Mouse (Mus musculus) CH12.LX (cell line): ENCODE data around the gene Sec16a.

Experiments
- BHLHE40 ChIP-seq: IDR thresholded peaks from 2 replicates; pipeline ENCODE4 v1.6.1; 2011; ENCODE audit warnings: mild to moderate bottlenecking, low read depth, low read length, improper control_type of control experiment
- CTCF ChIP-seq, 2 experiments: IDR thresholded peaks in 1 of 2; conservative IDR thresholded peaks in 1 of 2; 2 replicates each; pipeline ENCODE4 v1.5.1; 2011 to 2012; ENCODE audit warnings: low read depth in 2 of 2, low read length in 2 of 2, improper control_type of control experiment in 1 of 2, inconsistent platforms in 1 of 2, mild to moderate bottlenecking in 1 of 2, moderate library complexity in 1 of 2
- ELF1 ChIP-seq: IDR thresholded peaks from 2 replicates; pipeline ENCODE4 v1.6.1; 2014; ENCODE audit warnings: low read depth, mild to moderate bottlenecking, inconsistent platforms, low read length, improper control_type of control experiment
- EP300 ChIP-seq: IDR thresholded peaks from 2 replicates; pipeline ENCODE4 v1.6.1; 2011; ENCODE audit warnings: low read length, improper control_type of control experiment
- MAX ChIP-seq: IDR thresholded peaks from 2 replicates; pipeline ENCODE4 v1.6.1; 2011; ENCODE audit warnings: low read length, improper control_type of control experiment
- MXI1 ChIP-seq: IDR thresholded peaks from 2 replicates; pipeline ENCODE4 v1.6.1; 2011; ENCODE audit warnings: mild to moderate bottlenecking, low read depth, low read length, improper control_type of control experiment
- POLR2A ChIP-seq: IDR thresholded peaks from 2 replicates; pipeline ENCODE4 v1.6.1; 2011; ENCODE audit warnings: low read depth, mild to moderate bottlenecking, improper control_type of control experiment, low read length
- POLR2AphosphoS2 ChIP-seq: IDR thresholded peaks from 2 replicates; pipeline ENCODE4 v1.6.1; 2011; ENCODE audit warnings: low read depth, low read length, improper control_type of control experiment
- SIN3A ChIP-seq: IDR thresholded peaks from 2 replicates; pipeline ENCODE4 v1.6.1; 2012; ENCODE audit warnings: low read length, improper control_type of control experiment, inconsistent platforms
- TBP ChIP-seq: conservative IDR thresholded peaks from 2 replicates; pipeline ENCODE4 v1.6.1; 2011; ENCODE audit warnings: low read depth, low read length, improper control_type of control experiment
- UBTF ChIP-seq: IDR thresholded peaks from 2 replicates; pipeline ENCODE4 v1.6.1; 2012; ENCODE audit warnings: low read depth, mild to moderate bottlenecking, inconsistent platforms, low read length, improper control_type of control experiment, moderate library complexity
- USF1 ChIP-seq: IDR thresholded peaks from 2 replicates; pipeline ENCODE4 v1.6.1; 2014; ENCODE audit warnings: low read depth, mild to moderate bottlenecking, inconsistent platforms, low read length, improper control_type of control experiment
- ZMIZ1 ChIP-seq: IDR thresholded peaks from 2 replicates; pipeline ENCODE4 v1.6.1; 2012; ENCODE audit warnings: low read depth, mild to moderate bottlenecking, inconsistent platforms, low read length, improper control_type of control experiment

GRCm38 (mm10) chr2:26423086-26423485 lies 21.9 kb downstream of the Sec16a start:
- TF ChIP-seq MXI1: no peak
- no peak for TF ChIP-seq CTCF (conservative IDR thresholded peaks at IDR 0.05 in 1 of 2, IDR thresholded peaks at IDR 0.05 in 1 of 2; ENCODE audit: low read depth in 2 of 2, low read length in 2 of 2)
- no peak for TF ChIP-seq POLR2A
- TF ChIP-seq ZMIZ1: no peak
- TF ChIP-seq MAX: no peak
- TF ChIP-seq EP300: no peak
- TF ChIP-seq UBTF: no peak
- TF ChIP-seq ELF1: no peak
- no peak for TF ChIP-seq POLR2AphosphoS2
- TF ChIP-seq BHLHE40: no peak
- TF ChIP-seq USF1: no peak
- TF ChIP-seq SIN3A: no peak
- TF ChIP-seq TBP: no peak
